Mouse (Mus musculus) heart, postnatal 0 days (tissue): Measurements from ENCODE around the gene Ggact. TPM values are rescaled to one million over a fixed set of nuclear protein-coding genes. Genes with fewer than 3 reads are reported as not detected.

Source experiments
- ATAC-seq: fragments of 200-750 bp; cut with Nextera tagmentation; 2 replicates; pipeline ENCODE4 v1.8.0; 2017; ENCODE audit warnings: low read depth, moderate number of reproducible peaks, moderate library complexity; ENCODE audit not compliant: insufficient read depth
- DNase-seq: peaks from one replicate; pipeline ENCODE4 v3.0.0-alpha.2; 2016; ENCODE audit warnings: low spot score
- H3K27ac ChIP-seq: fragments of 300-500 bp; sonication (generic); 2 replicates; pipeline ENCODE4 v1.5.1; 2014; ENCODE audit warnings: low read depth, mild to moderate bottlenecking
- H3K27me3 ChIP-seq: fragments of 300-500 bp; sonication (generic); 2 replicates; pipeline ENCODE4 v1.6.1; 2014; ENCODE audit warnings: low read length, mixed read lengths; ENCODE audit not compliant: control insufficient read depth, insufficient read depth
- H3K36me3 ChIP-seq: fragments of 300-500 bp; sonication (generic); replicated peaks from 2 replicates; pipeline ENCODE4 v1.6.1; 2014; ENCODE audit warnings: low read length, mixed read lengths; ENCODE audit not compliant: control insufficient read depth, insufficient read depth
- H3K4me1 ChIP-seq: fragments of 300-500 bp; sonication (generic); 2 replicates; pipeline ENCODE4 v1.6.1; 2014; ENCODE audit warnings: antibody characterized with exemption; ENCODE audit not compliant: control insufficient read depth, insufficient read depth
- H3K4me2 ChIP-seq: fragments of 300-500 bp; sonication (generic); 2 replicates; pipeline ENCODE4 v1.6.1; 2014; ENCODE audit warnings: low read depth, mild to moderate bottlenecking, low read length, moderate library complexity
- H3K4me3 ChIP-seq: fragments of 300-500 bp; sonication (generic); 2 replicates; pipeline ENCODE4 v1.5.1; 2014; ENCODE audit warnings: low read depth, low read length
- H3K9ac ChIP-seq: fragments of 300-500 bp; sonication (generic); replicated peaks from 2 replicates; pipeline ENCODE4 v1.6.1; 2014; ENCODE audit warnings: low read depth, low read length, mixed read lengths
- H3K9me3 ChIP-seq: fragments of 300-500 bp; sonication (generic); replicated peaks from 2 replicates; pipeline ENCODE4 v1.6.1; 2016; ENCODE audit warnings: low read length; ENCODE audit not compliant: control insufficient read depth
- CTCF ChIP-seq: IDR thresholded peaks from 2 replicates; pipeline ENCODE4 v1.5.1; 2016; ENCODE audit warnings: antibody characterized with exemption, control low read depth, low read depth
- EP300 ChIP-seq: IDR thresholded peaks from 2 replicates; pipeline ENCODE4 v1.6.1; 2016; ENCODE audit warnings: antibody characterized with exemption, low read depth
- WGBS: fragments of 180-500 bp; shearing (Covaris S2); extraction: QIAGEN DNeasy Blood & Tissue Kit; methylation state at CpG from one replicate; pipeline ENCODE4 v1.1.7; 2014; 5-methylcytosine and 5-hydroxymethylcytosine counted together
- polyA plus RNA-seq: library from polyadenylated mRNA; unstranded; fragments of >200 nt; fragmentation: Nextera tagmentation; extraction: Ambion mirVana; gene quantifications from 2 replicates; pipeline ENCODE4 v1.2.1, GENCODE M21; 2015
- total RNA-seq: library from RNA; depleted of rRNA; stranded (reverse); fragments of >200 nt; gene quantifications from 2 replicates; pipeline ENCODE4 v1.2.3, GENCODE M21; 2014; ENCODE audit warnings: low replicate concordance

Gene Ggact
- total and polyA plus RNA-seq, 2 experiments from 2014 or later, result 26.7 to 52.6 TPM

- no peak for ATAC-seq
- TF ChIP-seq EP300 (no peak), CTCF (no peak)
- Histone ChIP-seq H3K9me3 (no peaks in the 10 kb centered on the region), H3K4me1 (peaks cover 11% of the 10 kb centered on the region; the same call in 1 of the 2 replicates), H3K9ac (no peak overlapping the region), H3K36me3 (no peaks in the 10 kb centered on the region), H3K27ac (no peak overlapping the region), H3K27me3 (no peaks in the 10 kb centered on the region), H3K4me3 (no peak overlapping the region), H3K4me2 (no peak overlapping the region)
- DNase-seq, result no peak
These were observed 12.9 kb downstream of the Ggact start for GRCm38 (mm10) chr14:122900679-122901078.

GRCm38 (mm10) chr14:122898550-122898949 lies 15.0 kb downstream of the Ggact start:
- H3K4me2 ChIP-seq, result no peak overlapping the region
- H3K9ac ChIP-seq, result no peak overlapping the region
- H3K4me3 ChIP-seq, result no peak overlapping the region
- 0 out of 2 replicates have a peak, but pooled peaks cover under 1% of the 10 kb centered on the region for H3K36me3 ChIP-seq
- TF ChIP-seq CTCF (peak; percentile 5; the same call in 1 of the 2 replicates), EP300 (no peak)
- ATAC-seq, result no peak
- H3K9me3 ChIP-seq, result no peaks in the 10 kb centered on the region
- H3K27me3 ChIP-seq, result no peaks in the 10 kb centered on the region
- peaks cover 11% of the 10 kb centered on the region; the same call in 1 of the 2 replicates for H3K4me1 ChIP-seq
- DNase-seq, result no peak
- H3K27ac ChIP-seq, result no peak overlapping the region

GRCm38 (mm10) chr14:122896106-122896505 lies 17.5 kb downstream of the Ggact start:
- Histone ChIP-seq H3K9me3 (no peaks in the 10 kb centered on the region), H3K9ac (no peak overlapping the region), H3K36me3 (peaks cover 12% of the 10 kb centered on the region; the same call in 1 of the 2 replicates), H3K4me3 (no peak overlapping the region), H3K27me3 (no peaks in the 10 kb centered on the region), H3K27ac (no peak overlapping the region), H3K4me1 (no peaks in the 10 kb centered on the region), H3K4me2 (no peak overlapping the region)
- DNase-seq (no peak), ATAC-seq (no peak)
- TF ChIP-seq CTCF (no peak), EP300 (no peak)
- WGBS, result 85% methylated on average over 1 of the region's 1 CpGs

- no peak for DNase-seq
- Histone ChIP-seq H3K4me2 (no peak overlapping the region), H3K4me3 (no peak overlapping the region), H3K27ac (no peak overlapping the region), H3K9ac (no peak overlapping the region), H3K9me3 (no peaks in the 10 kb centered on the region), H3K36me3 (peaks cover 22% of the 10 kb centered on the region), H3K27me3 (no peaks in the 10 kb centered on the region), H3K4me1 (0 out of 2 replicates have a peak, but pooled peaks cover 8% of the 10 kb centered on the region)
- WGBS, result 90% methylated on average over 12 of the region's 12 CpGs
- TF ChIP-seq CTCF (no peak), EP300 (no peak)
- ATAC-seq, result no peak
These were observed 22.0 kb downstream of the Ggact start for GRCm38 (mm10) chr14:122891470-122891968.

- Histone ChIP-seq H3K9me3 (no peaks in the 10 kb centered on the region), H3K4me2 (no peak overlapping the region), H3K27me3 (no peaks in the 10 kb centered on the region), H3K27ac (no peak overlapping the region), H3K36me3 (peaks cover 21% of the 10 kb centered on the region), H3K4me1 (0 out of 2 replicates have a peak, but pooled peaks cover 8% of the 10 kb centered on the region), H3K4me3 (no peak overlapping the region), H3K9ac (no peak overlapping the region)
- no peak; the same call in 1 of the 2 replicates for ATAC-seq
- TF ChIP-seq EP300 (no peak), CTCF (no peak)
- 32% methylated on average over 1 of the region's 1 CpGs for WGBS
- no peak for DNase-seq
These were observed 25.1 kb downstream of the Ggact start for GRCm38 (mm10) chr14:122888480-122888872.
